Mouse (Mus musculus) bone marrow macrophage, adult 2 months (primary cell): ENCODE measurements around the gene Sgk1.

Source experiments
- CTCF ChIP-seq: IDR thresholded peaks from 2 replicates; pipeline ENCODE4 v1.5.1; 2012; ENCODE audit warnings: low read depth, mild to moderate bottlenecking, low read length, moderate library complexity
- POLR2A ChIP-seq: IDR thresholded peaks from 2 replicates; pipeline ENCODE4 v1.6.1; 2012; ENCODE audit warnings: mild to moderate bottlenecking, low read depth, low read length, borderline replicate concordance

DNA sequence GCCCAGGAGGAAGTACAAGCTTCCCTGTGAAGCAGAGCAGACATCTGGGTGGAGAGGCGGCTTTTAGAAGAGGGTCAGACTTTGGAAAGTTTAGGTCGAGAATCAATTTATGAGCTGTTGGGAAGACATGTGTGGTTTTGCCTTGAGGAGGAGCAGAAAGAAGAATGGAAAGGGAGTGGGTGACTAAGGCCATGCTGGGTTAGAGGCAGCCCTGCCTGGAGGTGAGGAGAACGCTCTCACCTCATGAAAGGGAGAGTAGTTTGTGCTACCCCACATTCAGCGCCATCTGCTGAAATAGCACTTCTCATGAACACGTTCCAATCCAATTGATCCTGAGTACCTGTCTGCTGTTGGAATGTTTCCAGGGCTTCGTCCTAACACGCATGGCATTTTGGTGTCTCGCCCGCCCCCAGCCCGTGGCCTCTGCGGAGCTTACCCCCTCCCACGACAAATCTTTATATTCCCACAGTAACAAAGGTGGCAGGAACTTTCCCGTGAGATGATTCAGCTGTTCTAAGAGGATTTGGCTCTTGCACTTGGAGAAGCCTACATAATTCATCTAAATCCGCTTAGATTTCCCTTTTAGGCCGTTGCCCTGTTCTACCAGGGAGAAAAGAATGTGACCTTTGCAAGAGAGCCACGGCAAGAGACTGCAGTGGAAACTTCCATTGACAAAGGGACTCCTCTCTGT, 135.6 kb downstream of the Sgk1 start:
- TF ChIP-seq CTCF (no peak), POLR2A (no peak)
